Mouse (Mus musculus) thymus, postnatal 14 days (tissue): ENCODE measurements at regions not wholly inside any gene's neighbourhood (a gene's known extent, or its start where the extent isn't known, plus 50 kb on each side); places are given as distances from the start of the nearest gene placed in this dataset.
A peak's percentile ranks its signal among the peaks of the same experiment; 100 is the strongest.
"Not testable (repeated sequence)": the region's sequence is repeated elsewhere in the genome, so short reads cannot be mapped to it uniquely, and the experiment has no call there.

Experiments used
- DNase-seq: peaks from one replicate; pipeline ENCODE4 v3.0.0; 2021

- DNase-seq: peak; percentile 49
Observed at GRCm38 (mm10) chr16:31508981-31509380, 86.9 kb downstream of the Bdh1 start.

- DNase-seq: no peak
Observed at GRCm38 (mm10) chr16:31510097-31510496, 88.0 kb downstream of the Bdh1 start.

- DNase-seq: no peak
Observed at GRCm38 (mm10) chr16:31518816-31519215, 96.7 kb downstream of the Bdh1 start.

GRCm38 (mm10) chr16:31520081-31520480, 98.0 kb downstream of the Bdh1 start:
- DNase-seq: no peak

- DNase-seq: no peak
Observed at GRCm38 (mm10) chr16:31521786-31522185, 99.7 kb downstream of the Bdh1 start.

- no peak for DNase-seq
Observed at GRCm38 (mm10) chr16:31526711-31527344, 104.7 kb downstream of the Bdh1 start.

- no peak for DNase-seq
Observed at GRCm38 (mm10) chr16:31528596-31529283, 106.7 kb downstream of the Bdh1 start.

- DNase-seq: no peak
Observed at GRCm38 (mm10) chr16:31529284-31529958, 107.3 kb downstream of the Bdh1 start.

GRCm38 (mm10) chr16:31530090-31530489, 108.0 kb downstream of the Bdh1 start:
- DNase-seq: no peak

GRCm38 (mm10) chr16:31533196-31533777, 111.2 kb downstream of the Bdh1 start:
- no peak for DNase-seq

GRCm38 (mm10) chr16:31534923-31535523, 112.9 kb downstream of the Bdh1 start:
- DNase-seq: no peak

- no peak for DNase-seq
Observed at GRCm38 (mm10) chr16:31536328-31536727, 114.2 kb downstream of the Bdh1 start.

- DNase-seq: no peak
Observed at GRCm38 (mm10) chr16:31538606-31539005, 116.5 kb downstream of the Bdh1 start.

- no peak for DNase-seq
Observed at GRCm38 (mm10) chr16:31543499-31544170, 119.6 kb upstream of the Dlg1 start.

GRCm38 (mm10) chr16:31546062-31546827, 117.0 kb upstream of the Dlg1 start:
- DNase-seq: no peak

GRCm38 (mm10) chr16:31546828-31547224, 116.4 kb upstream of the Dlg1 start:
- DNase-seq: no peak

- no peak for DNase-seq
Observed at GRCm38 (mm10) chr16:31547391-31547790, 115.9 kb upstream of the Dlg1 start.

GRCm38 (mm10) chr16:31549975-31550374, 113.3 kb upstream of the Dlg1 start:
- DNase-seq: no peak

GRCm38 (mm10) chr16:31550539-31550938, 112.7 kb upstream of the Dlg1 start:
- not testable (repeated sequence) for DNase-seq

GRCm38 (mm10) chr16:31551416-31552151, 111.7 kb upstream of the Dlg1 start:
- DNase-seq: no peak
